Mouse (Mus musculus): ENCODE data around the gene Kcnq5.

GRCm38 (mm10) chr1:21622039-21622438 is 339.7 kb downstream of the Kcnq5 start:
- no peak for TF ChIP-seq POLR2A (IDR thresholded peaks at IDR 0.05; ENCODE audit: control insufficient read depth in 1 of 2, insufficient read depth in 1 of 2, low read depth in 1 of 2, low read length in 2 of 2, poor library complexity in 1 of 2)
- no peak for TF ChIP-seq SMC3 (IDR thresholded peaks at IDR 0.05; ENCODE audit: low read depth, low read length)
- TF ChIP-seq RAD21 (IDR thresholded peaks at IDR 0.05; ENCODE audit: low read depth, low read length), result no peak
- TF ChIP-seq JUND (IDR thresholded peaks at IDR 0.05; ENCODE audit: low read depth, low read length), result no peak
- TF ChIP-seq CTCF (IDR thresholded peaks at IDR 0.05 in 2 of 3, conservative IDR thresholded peaks at IDR 0.05 in 1 of 3; ENCODE audit: control insufficient read depth in 1 of 3, insufficient read depth in 1 of 3, low read depth in 2 of 3, low read length in 3 of 3, poor library complexity in 1 of 3, severe bottlenecking in 1 of 3), result no peak
- no peak for TF ChIP-seq EP300 (IDR thresholded peaks at IDR 0.05; ENCODE audit: low read depth in 1 of 2, low read length in 2 of 2)
- no peak for TF ChIP-seq MYB (IDR thresholded peaks at IDR 0.05; ENCODE audit: low read depth, low read length)
- no peak for TF ChIP-seq MAZ (IDR thresholded peaks at IDR 0.05; ENCODE audit: low read depth, low read length)
- no peak for TF ChIP-seq GATA1 (IDR thresholded peaks at IDR 0.05; ENCODE audit: low read depth, low read length)
- TF ChIP-seq NRF1 (IDR thresholded peaks at IDR 0.05; ENCODE audit: insufficient read depth, low read depth, low read length, poor library complexity, severe bottlenecking), result no peak
